Mouse (Mus musculus): Measurements from ENCODE around the gene Pimreg. TPM values are rescaled to one million over a fixed set of nuclear protein-coding genes. Genes with fewer than 3 reads are reported as not detected.
A peak's percentile ranks its signal among the peaks of the same experiment; 100 is the strongest.

Gene Pimreg
- polyA plus RNA-seq, 1 experiment: 1.8 TPM

DNA sequence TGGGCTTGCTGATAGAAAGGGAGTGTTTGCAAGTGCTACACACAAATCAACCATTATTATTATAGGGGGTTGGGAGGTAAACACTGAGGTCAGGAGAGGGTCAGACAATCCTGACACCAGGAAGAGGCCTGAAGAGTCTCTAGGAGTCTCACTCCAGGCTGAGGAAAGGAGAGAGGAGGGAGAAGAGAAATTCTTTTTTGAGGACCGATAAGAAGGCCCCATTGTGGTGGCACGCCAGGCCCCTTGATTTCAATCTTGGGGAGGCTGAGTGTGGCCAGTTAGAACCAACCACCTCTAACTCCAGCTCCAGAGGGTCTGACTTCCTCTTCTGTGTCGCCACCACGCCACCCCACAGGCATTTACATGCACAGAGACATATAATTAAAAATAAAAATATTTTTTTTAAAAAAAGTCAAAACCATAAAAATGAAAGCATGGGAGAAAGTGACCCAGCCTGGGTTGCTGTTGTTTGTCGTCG lies 503 bp upstream of the Pimreg start:
- peaks cover 3% of the 10 kb centered on the region; the same call in 1 of the 2 replicates for H3K4me1 ChIP-seq (ENCODE audit: control insufficient read depth, insufficient read depth, low read length)
- WGBS: 22% methylated on average over 6 of the region's 6 CpGs
- no peak for DNase-seq
- peak overlapping the region; percentile 73 for H3K4me3 ChIP-seq (replicated peaks; ENCODE audit: extremely low read depth, low read depth, low read length)
- TF ChIP-seq POLR2A (IDR thresholded peaks at IDR 0.05; ENCODE audit: borderline replicate concordance, extremely low read depth, low read depth, low read length): no peak
- TF ChIP-seq CTCF (IDR thresholded peaks at IDR 0.05; ENCODE audit: insufficient read depth, low read length): no peak

DNA sequence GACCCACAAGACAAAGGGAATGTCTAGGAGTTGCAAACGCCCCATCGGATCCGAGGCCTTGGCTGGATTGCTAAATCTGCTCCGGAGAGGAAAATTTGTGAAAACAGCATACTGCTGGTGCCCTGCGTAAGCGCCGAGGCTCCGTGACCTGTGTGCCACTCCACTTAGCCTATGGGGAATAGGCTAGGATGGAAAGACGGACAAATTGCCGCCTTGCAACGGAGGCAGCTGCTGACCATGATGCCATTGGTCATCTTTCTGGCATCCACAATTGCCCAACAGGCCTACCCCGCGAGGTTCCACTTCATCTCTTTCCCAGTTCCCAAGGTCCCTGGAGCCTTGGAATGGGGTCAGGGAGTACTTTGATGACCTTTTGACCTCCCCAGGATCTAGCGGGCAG lies 799 bp downstream of the Pimreg start:
- TF ChIP-seq CTCF (IDR thresholded peaks at IDR 0.05; ENCODE audit: insufficient read depth, low read length) (no peak), POLR2A (IDR thresholded peaks at IDR 0.05; ENCODE audit: borderline replicate concordance, extremely low read depth, low read depth, low read length) (no peak)
- DNase-seq: no peak
- 1% methylated on average over 14 of the region's 14 CpGs for WGBS

DNA sequence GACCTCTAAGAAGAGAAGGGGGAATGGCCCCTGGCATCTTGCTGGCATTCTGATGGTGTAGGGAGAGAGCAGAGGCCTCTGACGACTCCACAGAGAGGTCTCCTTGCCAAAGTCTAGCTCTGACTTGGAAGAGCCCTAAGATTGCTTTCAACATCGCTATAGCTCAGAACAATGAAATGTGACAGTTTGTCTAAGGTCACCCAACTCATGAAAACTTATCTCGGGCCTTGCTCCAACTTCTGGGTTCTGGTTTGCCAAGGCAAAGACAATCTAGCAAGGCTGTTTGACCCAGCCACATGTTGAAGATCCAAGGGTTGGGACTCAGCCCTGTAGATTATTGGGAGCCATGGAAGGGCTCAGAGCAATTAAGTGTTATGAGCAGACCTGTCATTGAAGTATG lies 2.4 kb downstream of the Pimreg start:
- WGBS: 50% methylated on average over 3 of the region's 3 CpGs
- no peak for TF ChIP-seq CTCF (IDR thresholded peaks at IDR 0.05; ENCODE audit: insufficient read depth, low read length)
- no peak for TF ChIP-seq POLR2A (IDR thresholded peaks at IDR 0.05; ENCODE audit: borderline replicate concordance, extremely low read depth, low read depth, low read length)
- no peak for DNase-seq
- H3K4me1 ChIP-seq (ENCODE audit: control insufficient read depth, insufficient read depth, low read length): peaks cover 3% of the 10 kb centered on the region; the same call in 1 of the 2 replicates
- H3K4me3 ChIP-seq (replicated peaks; ENCODE audit: extremely low read depth, low read depth, low read length): no peak overlapping the region

More for the DNA sequence above, 799 bp downstream of the Pimreg start:
- H3K4me1 ChIP-seq (ENCODE audit: control insufficient read depth, insufficient read depth, low read length): peaks cover 3% of the 10 kb centered on the region; the same call in 1 of the 2 replicates
- H3K4me3 ChIP-seq (replicated peaks; ENCODE audit: extremely low read depth, low read depth, low read length): no peak overlapping the region

DNA sequence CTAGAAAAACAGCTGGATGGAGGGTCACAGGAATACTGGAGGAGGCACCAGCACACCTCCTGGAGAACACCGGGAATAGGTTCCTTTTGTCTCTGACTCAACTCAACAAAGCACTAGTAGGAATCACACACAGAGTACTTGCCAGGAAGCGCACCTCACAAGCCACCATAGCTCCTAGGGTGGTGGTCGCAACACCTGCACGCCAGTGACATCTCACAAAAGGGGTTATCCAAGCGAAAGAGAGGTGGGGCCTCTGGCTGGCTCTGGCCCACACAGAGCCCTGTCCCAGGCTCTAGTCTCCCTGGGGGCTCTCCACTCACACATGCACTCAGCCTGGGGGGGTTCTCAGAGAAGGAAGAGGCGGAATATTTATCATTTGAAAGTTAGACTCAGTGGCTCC lies 6.9 kb downstream of the Pimreg start:
- no peak for DNase-seq
- Histone ChIP-seq H3K4me3 (replicated peaks; ENCODE audit: extremely low read depth, low read depth, low read length) (no peak overlapping the region), H3K4me1 (ENCODE audit: control insufficient read depth, insufficient read depth, low read length) (no peaks in the 10 kb centered on the region)
- WGBS: 88% methylated on average over 6 of the region's 6 CpGs
- TF ChIP-seq POLR2A (IDR thresholded peaks at IDR 0.05; ENCODE audit: borderline replicate concordance, extremely low read depth, low read depth, low read length): no peak
- TF ChIP-seq CTCF (IDR thresholded peaks at IDR 0.05; ENCODE audit: insufficient read depth, low read length): no peak

DNA sequence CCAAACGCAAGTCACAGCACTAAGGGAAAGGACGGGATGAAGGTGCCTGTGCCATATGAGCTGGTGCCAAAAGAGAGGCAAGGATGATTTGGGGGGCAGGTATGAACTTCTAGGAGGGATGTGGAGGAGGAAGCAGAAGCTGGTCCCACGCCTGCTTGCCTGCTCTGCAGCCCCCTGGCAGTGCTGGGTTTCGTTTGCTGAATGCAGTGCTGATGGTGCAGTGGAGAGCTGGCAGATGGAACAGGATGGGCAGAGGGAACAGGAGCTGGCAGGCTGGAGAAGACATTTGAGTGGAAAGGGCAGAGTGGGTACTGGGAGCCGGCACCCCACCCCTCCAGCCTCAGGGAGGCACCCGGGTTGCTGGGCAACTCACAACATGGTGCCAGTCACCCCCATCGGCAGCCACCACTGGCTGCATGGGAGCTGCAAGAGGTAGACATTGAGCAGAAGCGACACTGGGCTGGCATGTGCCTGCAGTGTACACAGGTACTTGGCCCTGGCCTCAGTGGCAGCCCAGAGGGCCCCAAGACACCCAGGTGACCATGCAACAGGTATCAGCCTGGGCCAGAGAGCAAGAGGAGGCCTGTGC lies 7.4 kb downstream of the Pimreg start:
- no peak for DNase-seq
- Histone ChIP-seq H3K4me3 (replicated peaks; ENCODE audit: extremely low read depth, low read depth, low read length) (no peak overlapping the region), H3K4me1 (ENCODE audit: control insufficient read depth, insufficient read depth, low read length) (no peaks in the 10 kb centered on the region)
- TF ChIP-seq CTCF (IDR thresholded peaks at IDR 0.05; ENCODE audit: insufficient read depth, low read length) (no peak), POLR2A (IDR thresholded peaks at IDR 0.05; ENCODE audit: borderline replicate concordance, extremely low read depth, low read depth, low read length) (no peak)
- WGBS: 73% methylated on average over 8 of the region's 8 CpGs

DNA sequence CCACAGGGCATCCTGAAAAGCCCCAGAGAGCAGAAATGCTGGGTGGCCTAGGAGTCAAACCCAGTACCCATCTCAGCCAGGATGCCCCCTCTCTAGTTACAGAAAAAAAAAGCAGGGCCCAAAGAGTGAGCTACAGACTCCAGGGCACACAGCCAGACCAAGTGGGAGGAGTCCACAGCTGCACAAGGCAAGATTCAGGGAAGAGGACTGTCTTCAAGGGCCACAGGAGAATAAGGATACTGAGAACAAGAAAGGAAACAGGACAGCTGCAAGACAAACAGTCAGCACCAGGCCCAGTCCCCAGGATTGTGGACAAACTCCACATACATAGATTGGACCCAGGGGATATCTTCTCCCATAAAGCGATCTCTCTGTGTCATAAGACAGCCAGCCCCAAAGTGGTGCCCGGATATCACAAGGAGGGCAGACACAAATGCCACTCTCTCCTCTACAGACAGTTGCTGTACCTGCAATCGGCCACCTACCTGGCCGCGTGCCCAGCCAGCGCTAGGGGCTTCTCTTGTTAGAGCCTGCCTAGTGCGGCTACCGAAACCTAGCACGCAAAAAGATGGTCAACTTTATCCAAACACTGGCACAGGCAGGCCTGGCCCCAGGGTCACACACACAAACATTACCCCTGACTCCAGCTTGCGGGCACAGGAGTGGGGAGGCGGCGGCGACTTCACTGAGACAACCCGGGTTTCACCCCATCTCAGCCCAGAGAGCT lies 8.5 kb downstream of the Pimreg start:
- Histone ChIP-seq H3K4me3 (replicated peaks; ENCODE audit: extremely low read depth, low read depth, low read length) (no peak overlapping the region), H3K4me1 (ENCODE audit: control insufficient read depth, insufficient read depth, low read length) (no peaks in the 10 kb centered on the region)
- DNase-seq: no peak
- no peak for TF ChIP-seq CTCF (IDR thresholded peaks at IDR 0.05; ENCODE audit: insufficient read depth, low read length)
- 50% methylated on average over 14 of the region's 14 CpGs for WGBS

DNA sequence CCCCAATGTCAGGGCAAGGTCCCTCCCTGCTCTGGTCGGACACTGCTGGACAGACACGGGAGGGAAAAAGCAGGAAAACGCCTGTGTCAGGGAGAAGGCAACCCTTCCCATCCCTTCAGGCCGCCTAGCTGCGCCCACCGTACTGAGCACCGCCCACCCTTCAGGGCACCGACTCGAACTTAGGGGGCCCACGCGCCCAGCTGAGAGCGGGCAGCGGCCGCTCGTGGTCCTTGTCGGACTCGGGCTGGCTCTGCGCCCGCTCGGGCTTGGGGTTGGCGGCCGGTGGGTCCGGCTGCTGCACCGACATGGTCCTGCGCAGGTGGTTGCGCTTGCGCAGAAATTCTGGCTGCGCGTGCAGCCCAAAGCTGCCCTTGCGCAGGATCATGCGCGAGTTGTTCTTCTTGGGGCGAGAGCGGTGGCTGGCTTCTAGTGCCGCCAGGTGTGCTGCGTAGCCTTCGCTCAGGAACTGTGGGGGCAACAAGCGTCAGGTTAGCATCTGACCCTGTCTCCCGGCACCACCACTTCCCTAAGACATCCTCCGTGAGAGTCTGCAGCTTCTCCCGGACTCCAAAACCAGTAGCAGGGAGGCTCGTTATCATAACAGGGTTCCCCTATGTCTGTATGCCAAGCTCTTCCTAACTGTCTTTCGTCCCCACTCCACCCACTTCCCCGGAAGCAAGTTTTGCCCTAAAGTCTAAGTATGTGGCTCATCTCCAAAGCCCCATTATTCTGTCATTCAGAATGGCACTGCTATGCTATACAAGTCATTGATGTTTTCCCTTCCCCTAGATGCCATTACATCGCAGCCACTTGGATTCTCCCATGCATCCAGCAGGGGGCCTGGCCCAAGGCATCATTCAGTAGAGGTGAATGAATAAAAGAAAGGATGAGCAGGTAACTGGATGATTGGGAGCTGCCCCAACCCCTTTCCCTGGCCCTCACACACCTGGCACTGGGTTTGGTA lies 9.3 kb downstream of the Pimreg start:
- DNase-seq: no peak
- Histone ChIP-seq H3K4me3 (replicated peaks; ENCODE audit: extremely low read depth, low read depth, low read length) (no peak overlapping the region), H3K4me1 (ENCODE audit: control insufficient read depth, insufficient read depth, low read length) (no peaks in the 10 kb centered on the region)
- WGBS: 22% methylated on average over 45 of the region's 45 CpGs
- TF ChIP-seq POLR2A (IDR thresholded peaks at IDR 0.05; ENCODE audit: borderline replicate concordance, extremely low read depth, low read depth, low read length) (no peak), CTCF (IDR thresholded peaks at IDR 0.05; ENCODE audit: insufficient read depth, low read length) (no peak)

GRCm38 (mm10) chr11:72052221-72052620 lies 10.4 kb downstream of the Pimreg start:
- no peak overlapping the region for H3K4me3 ChIP-seq (replicated peaks; ENCODE audit: extremely low read depth, low read depth, low read length)
- no peaks in the 10 kb centered on the region for H3K4me1 ChIP-seq (ENCODE audit: control insufficient read depth, insufficient read depth, low read length)
- TF ChIP-seq POLR2A (IDR thresholded peaks at IDR 0.05; ENCODE audit: borderline replicate concordance, extremely low read depth, low read depth, low read length): no peak
- TF ChIP-seq CTCF (IDR thresholded peaks at IDR 0.05; ENCODE audit: insufficient read depth, low read length): no peak
- DNase-seq: no peak
- WGBS: 62% methylated on average over 3 of the region's 3 CpGs

- Histone ChIP-seq H3K4me3 (replicated peaks; ENCODE audit: extremely low read depth, low read depth, low read length) (no peak overlapping the region), H3K4me1 (ENCODE audit: control insufficient read depth, insufficient read depth, low read length) (no peaks in the 10 kb centered on the region)
- peak; percentile 68 for DNase-seq
- WGBS: 12% methylated on average over 5 of the region's 5 CpGs
- TF ChIP-seq POLR2A (IDR thresholded peaks at IDR 0.05; ENCODE audit: borderline replicate concordance, extremely low read depth, low read depth, low read length): no peak
- TF ChIP-seq CTCF (IDR thresholded peaks at IDR 0.05; ENCODE audit: insufficient read depth, low read length): peak; percentile 93
Measured at GRCm38 (mm10) chr11:72052636-72053035, 10.8 kb downstream of the Pimreg start.
